Mouse (Mus musculus): ENCODE measurements around the gene Atp2b2.

The Atp2b2 gene

DNA sequence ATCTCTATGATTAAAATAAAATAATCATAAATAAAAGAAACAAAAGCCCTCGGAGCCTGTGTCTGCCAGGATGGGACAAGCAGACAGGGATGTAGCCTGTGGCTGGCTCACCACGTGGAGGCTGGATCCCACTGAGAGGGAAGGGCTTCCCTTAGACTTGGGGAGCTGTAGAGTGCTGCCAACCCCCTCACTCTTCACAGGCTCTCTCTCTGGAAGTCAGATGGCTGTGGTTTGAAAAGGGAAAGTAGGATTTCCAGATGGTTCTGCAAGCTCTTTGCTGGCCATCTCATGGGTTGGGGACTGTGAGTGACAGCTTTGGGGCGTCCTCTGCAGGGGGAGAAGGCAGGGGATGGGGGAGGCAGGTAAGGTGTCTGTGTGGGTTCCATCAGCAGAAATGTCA lies 163.0 kb downstream of the Atp2b2 start:
- H3K27me3 ChIP-seq (ENCODE audit: control insufficient read depth, insufficient read depth, low read length, poor library complexity, severe bottlenecking): no peaks in the 10 kb centered on the region; the same call in 1 of the 2 replicates
- no peak for DNase-seq (ENCODE audit: low read depth, low spot score)
- no peaks in the 10 kb centered on the region for H3K36me3 ChIP-seq (ENCODE audit: control insufficient read depth, insufficient read depth, low read length, poor library complexity, severe bottlenecking)

DNA sequence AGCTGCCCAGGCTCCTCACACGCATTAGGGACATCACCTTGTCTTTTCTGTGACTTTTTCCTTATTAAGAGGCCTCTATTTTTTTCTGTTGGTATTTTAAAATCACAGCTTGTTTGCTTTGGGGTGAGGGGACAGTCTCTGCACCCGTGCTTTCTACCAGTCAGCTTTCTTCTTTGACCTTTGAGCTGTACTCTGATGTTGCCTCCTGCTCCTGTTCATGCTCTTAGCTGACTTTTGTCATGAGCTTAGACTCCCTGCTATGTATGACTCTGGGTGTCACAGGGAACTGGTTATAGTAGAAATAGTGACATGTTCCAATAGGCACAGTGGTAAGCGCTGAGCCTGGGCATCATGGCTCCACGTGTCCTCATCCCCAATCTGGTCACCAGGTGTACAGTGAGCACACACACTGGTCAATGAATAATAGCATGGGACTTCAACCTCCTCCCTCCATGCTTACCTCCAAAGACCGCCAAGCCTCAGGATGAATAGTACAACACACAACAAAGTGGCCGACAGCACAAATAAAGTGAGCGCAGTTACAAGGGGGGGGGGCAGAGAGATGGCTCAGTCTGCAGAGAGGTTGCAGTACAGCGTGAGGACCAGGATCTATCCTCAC lies 163.8 kb downstream of the Atp2b2 start:
- Histone ChIP-seq H3K27me3 (ENCODE audit: control insufficient read depth, insufficient read depth, low read length, poor library complexity, severe bottlenecking) (no peaks in the 10 kb centered on the region), H3K36me3 (ENCODE audit: control insufficient read depth, insufficient read depth, low read length, poor library complexity, severe bottlenecking) (no peaks in the 10 kb centered on the region)
- no peak for DNase-seq (ENCODE audit: low read depth, low spot score)

DNA sequence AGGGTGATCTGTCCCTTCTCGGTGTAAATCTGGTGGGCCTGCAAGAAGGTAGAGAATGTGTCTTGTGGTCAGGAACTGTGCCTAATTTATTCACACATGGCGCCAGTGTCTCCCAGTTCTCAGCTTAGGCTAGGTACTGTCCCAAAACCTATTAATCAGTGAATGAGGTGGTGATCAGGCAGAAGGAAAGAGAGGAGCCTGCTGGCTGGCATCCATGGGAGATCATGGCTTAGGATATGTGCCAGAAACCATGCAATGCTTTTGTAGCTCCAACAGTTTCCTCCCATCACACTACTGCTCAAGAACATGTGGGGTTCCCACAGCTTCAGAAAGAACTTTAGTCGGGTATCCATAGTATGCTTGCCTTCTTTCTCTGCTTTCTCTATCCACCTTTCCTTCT lies 165.8 kb downstream of the Atp2b2 start:
- H3K36me3 ChIP-seq (ENCODE audit: control insufficient read depth, insufficient read depth, low read length, poor library complexity, severe bottlenecking): no peaks in the 10 kb centered on the region
- H3K27me3 ChIP-seq (ENCODE audit: control insufficient read depth, insufficient read depth, low read length, poor library complexity, severe bottlenecking): no peaks in the 10 kb centered on the region
- DNase-seq (ENCODE audit: low read depth, low spot score): no peak

DNA sequence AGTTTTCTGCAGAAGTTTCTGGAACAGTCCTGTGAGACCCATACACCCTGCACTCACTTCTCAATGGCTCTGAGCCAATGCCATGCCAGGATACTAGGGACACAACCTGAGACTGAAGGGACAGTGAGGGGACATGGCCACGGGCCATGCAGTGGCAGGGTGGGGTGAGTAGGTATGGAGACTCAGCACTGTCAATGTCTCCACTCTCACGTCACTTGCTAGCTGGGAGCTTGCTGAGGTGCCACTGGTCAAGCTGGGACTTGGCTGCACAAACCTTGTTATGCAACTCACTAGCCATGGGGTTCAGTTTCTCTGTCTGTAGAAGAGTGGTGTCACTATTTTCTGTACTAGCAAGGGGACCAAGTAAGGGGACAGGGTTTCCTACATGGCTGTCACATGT lies 167.2 kb downstream of the Atp2b2 start:
- Histone ChIP-seq H3K27me3 (ENCODE audit: control insufficient read depth, insufficient read depth, low read length, poor library complexity, severe bottlenecking) (no peaks in the 10 kb centered on the region), H3K36me3 (ENCODE audit: control insufficient read depth, insufficient read depth, low read length, poor library complexity, severe bottlenecking) (no peaks in the 10 kb centered on the region)
- DNase-seq (ENCODE audit: low read depth, low spot score): no peak

DNA sequence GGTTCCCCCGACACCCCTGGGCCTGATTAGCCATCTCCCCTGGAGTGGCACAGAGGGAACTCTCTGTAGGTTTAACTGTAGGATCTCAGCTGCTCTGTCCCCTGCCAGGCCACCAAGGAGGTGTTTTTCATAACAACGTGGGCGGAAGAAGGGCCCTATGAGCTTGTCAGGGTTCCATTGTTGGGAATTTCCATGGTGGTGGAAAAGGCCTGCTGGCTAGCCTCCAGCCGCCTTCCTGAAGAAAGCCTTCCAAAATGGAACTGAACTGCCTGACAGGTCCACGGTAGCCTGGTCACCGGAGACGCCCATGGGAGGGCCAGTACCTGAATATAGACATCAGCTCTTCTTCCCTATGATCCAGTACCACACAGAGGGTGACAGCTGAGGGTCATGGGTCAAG lies 169.8 kb downstream of the Atp2b2 start:
- no peaks in the 10 kb centered on the region for H3K36me3 ChIP-seq (ENCODE audit: control insufficient read depth, insufficient read depth, low read length, poor library complexity, severe bottlenecking)
- no peak for DNase-seq (ENCODE audit: low read depth, low spot score)
- H3K27me3 ChIP-seq (ENCODE audit: control insufficient read depth, insufficient read depth, low read length, poor library complexity, severe bottlenecking): no peaks in the 10 kb centered on the region

DNA sequence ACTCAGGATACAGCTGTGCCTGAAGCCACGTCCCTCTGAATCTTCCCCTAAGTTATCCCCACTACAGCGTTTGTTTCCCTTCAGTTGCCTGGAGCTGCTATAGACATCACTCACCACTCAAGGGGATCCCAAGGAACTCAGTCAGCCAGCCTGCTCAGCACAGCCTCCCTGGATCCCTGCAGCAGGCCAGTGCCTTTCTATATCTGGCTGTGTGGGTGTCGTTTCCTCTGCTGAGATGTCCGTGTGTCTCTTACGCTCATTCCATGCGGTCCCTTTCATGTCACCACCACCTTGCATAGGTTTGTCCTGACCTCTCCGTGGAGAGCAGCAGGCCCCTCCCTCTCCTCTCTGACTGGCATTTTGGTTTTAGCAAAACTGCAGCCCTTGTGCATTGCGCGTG lies 171.6 kb downstream of the Atp2b2 start:
- no peaks in the 10 kb centered on the region for H3K27me3 ChIP-seq (ENCODE audit: control insufficient read depth, insufficient read depth, low read length, poor library complexity, severe bottlenecking)
- H3K36me3 ChIP-seq (ENCODE audit: control insufficient read depth, insufficient read depth, low read length, poor library complexity, severe bottlenecking): no peaks in the 10 kb centered on the region
- DNase-seq (ENCODE audit: low read depth, low spot score): no peak

DNA sequence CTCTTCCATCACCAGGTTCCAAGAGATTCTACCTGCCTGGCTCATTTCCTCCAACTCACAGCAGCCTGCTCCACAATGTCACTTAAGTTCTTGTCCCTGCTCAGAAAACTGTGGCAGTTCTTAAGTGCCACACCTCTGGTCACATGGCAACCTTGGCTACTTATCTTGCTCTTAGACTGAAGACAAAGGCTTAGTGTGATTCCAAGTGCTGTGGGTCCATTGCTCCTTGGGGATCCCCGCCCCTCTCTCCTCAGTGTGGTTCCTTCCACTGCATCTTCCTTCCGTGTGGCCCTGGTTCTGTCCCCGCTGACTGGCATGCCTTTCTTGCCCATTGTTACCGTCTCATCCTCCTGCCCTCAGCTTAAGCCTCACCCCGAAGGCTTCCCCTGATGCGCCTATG lies 173.9 kb downstream of the Atp2b2 start:
- Histone ChIP-seq H3K36me3 (ENCODE audit: control insufficient read depth, insufficient read depth, low read length, poor library complexity, severe bottlenecking) (no peaks in the 10 kb centered on the region), H3K27me3 (ENCODE audit: control insufficient read depth, insufficient read depth, low read length, poor library complexity, severe bottlenecking) (no peaks in the 10 kb centered on the region)
- no peak for DNase-seq (ENCODE audit: low read depth, low spot score)

DNA sequence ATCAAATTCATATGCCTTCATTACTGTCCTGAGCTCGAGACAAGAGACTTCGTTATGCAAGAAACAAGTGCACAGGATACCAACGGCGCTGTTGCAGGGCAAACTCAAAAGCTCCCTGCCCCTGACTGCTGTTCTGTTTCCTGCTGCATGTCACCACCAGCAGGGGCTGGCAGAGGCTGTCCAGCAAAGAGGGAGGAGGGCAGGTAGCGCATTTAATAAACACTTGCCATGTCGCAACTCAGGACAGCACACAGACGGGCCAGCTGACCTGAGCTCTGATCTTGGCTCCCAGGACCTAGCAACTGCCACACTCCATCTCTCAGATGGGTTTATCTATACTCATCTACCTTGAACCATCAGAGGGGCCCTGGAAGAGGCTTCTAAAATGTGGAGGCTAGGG lies 176.7 kb downstream of the Atp2b2 start:
- DNase-seq (ENCODE audit: low read depth, low spot score): no peak
- H3K27me3 ChIP-seq (ENCODE audit: control insufficient read depth, insufficient read depth, low read length, poor library complexity, severe bottlenecking): no peaks in the 10 kb centered on the region
- H3K36me3 ChIP-seq (ENCODE audit: control insufficient read depth, insufficient read depth, low read length, poor library complexity, severe bottlenecking): no peaks in the 10 kb centered on the region

DNA sequence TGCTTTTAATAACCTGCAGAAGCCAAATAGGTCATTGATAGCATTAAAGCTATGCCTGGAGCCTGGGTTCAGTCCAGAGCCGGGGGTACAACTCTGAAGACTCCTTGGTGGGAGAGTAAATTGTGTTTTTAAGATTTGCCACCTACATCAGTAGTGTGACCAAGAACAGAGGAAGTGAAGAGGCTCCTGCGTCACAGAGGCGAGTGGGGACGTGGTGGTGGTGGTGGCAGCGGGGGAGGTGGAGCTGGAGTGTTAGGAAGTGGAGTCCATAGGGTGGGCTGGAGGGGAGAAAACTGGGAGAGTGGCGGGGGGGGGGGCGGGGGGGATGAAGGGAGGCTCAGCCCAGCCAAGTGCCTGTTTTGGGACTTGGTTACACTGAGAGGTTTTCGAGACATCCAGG lies 177.6 kb downstream of the Atp2b2 start:
- no peak for DNase-seq (ENCODE audit: low read depth, low spot score)
- Histone ChIP-seq H3K36me3 (ENCODE audit: control insufficient read depth, insufficient read depth, low read length, poor library complexity, severe bottlenecking) (no peaks in the 10 kb centered on the region), H3K27me3 (ENCODE audit: control insufficient read depth, insufficient read depth, low read length, poor library complexity, severe bottlenecking) (no peaks in the 10 kb centered on the region)

DNA sequence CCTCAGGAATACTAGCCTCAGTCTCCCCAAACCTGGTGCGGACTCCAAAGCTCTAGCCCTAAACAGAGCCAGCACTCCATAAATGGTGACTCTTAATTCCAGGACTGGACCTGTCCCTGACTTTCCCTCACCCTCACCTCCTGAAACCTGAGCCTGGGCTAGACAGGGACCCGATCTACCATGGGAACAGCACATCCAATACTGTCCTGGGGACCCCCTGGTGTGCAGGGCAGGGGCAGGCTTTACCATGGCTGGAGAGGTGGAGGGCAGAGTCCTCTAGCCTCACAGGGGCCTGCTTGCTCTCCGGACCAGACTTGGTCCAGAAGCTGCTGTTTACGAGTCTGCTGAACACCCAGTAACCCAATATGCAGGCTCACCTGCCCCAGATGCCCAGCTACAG lies 179.5 kb downstream of the Atp2b2 start:
- H3K27me3 ChIP-seq (ENCODE audit: control insufficient read depth, insufficient read depth, low read length, poor library complexity, severe bottlenecking): no peaks in the 10 kb centered on the region
- no peaks in the 10 kb centered on the region for H3K36me3 ChIP-seq (ENCODE audit: control insufficient read depth, insufficient read depth, low read length, poor library complexity, severe bottlenecking)
- no peak for DNase-seq (ENCODE audit: low read depth, low spot score)

DNA sequence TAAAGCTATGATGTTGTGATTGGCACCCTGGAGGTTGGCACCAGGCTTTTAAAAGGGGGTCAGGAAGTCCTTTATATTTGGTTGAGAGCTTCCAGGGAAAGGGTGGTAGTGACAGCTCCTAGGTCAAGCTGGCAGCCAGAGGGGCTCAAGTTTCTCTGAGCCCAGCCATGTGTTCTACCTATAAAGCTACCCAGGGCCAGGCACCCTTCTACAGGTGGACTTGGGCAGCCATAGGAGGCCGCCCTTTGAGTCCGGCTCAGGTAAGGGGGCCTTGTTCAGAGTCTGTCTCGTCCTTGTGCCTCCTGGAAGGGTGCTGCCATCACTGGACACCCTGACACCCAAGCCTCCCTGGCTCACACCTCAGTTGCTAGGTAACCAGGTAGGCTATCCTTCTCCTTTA lies 180.5 kb downstream of the Atp2b2 start:
- no peak for DNase-seq (ENCODE audit: low read depth, low spot score)
- Histone ChIP-seq H3K36me3 (ENCODE audit: control insufficient read depth, insufficient read depth, low read length, poor library complexity, severe bottlenecking) (no peaks in the 10 kb centered on the region), H3K27me3 (ENCODE audit: control insufficient read depth, insufficient read depth, low read length, poor library complexity, severe bottlenecking) (no peaks in the 10 kb centered on the region)

DNA sequence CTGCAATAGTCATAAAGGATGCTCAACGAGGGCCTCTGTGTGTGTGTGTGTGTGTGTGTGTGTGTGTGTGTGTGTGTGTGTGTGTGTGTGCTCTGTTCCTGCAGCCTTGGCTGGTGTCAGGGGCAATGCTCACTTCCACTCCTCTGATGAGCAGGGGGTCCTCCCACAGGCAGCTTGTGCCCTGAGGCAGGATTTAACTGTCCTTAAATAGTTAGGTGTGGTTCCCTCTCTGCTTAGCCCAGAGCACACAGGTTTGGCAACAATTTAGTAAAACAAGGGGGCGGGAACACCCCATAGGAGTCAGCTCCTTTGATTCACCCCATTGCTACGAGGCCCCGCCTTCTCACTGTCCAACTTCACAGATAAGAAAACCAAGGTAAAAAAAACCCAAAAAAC lies 181.0 kb downstream of the Atp2b2 start:
- H3K36me3 ChIP-seq (ENCODE audit: control insufficient read depth, insufficient read depth, low read length, poor library complexity, severe bottlenecking): no peaks in the 10 kb centered on the region
- DNase-seq (ENCODE audit: low read depth, low spot score): no peak
- H3K27me3 ChIP-seq (ENCODE audit: control insufficient read depth, insufficient read depth, low read length, poor library complexity, severe bottlenecking): no peaks in the 10 kb centered on the region

DNA sequence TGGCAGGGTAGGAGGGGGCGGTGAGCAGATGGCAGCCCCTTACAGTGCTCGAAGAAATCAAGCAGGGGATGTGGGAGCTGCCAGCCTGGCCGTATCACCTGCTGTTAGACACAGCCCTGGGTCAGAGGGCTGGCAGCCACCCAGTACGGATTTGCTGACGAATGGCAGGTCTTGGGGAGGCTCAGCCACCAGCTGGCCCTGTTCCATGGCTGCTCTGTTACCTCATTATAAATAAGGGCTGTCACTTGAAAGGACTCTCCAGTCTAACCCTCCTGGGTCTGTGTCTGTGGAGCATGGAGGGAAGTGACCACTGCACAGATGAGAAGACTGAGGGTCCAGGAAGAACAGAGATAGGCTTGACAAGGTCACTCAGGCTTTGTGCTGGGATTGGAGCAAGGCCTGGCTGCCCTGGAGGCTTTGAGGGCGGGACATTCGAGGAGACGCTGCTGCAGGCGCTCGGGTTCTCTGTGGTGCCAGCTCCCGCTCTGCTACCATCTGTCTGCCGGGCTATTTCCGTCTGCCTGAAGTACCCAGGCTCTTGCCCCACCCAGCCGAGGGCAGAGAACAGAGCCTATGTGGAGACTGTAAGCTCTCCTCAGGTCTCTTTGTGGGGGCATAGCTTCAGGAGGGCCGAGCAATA lies 181.6 kb downstream of the Atp2b2 start:
- no peak for DNase-seq (ENCODE audit: low read depth, low spot score)
- Histone ChIP-seq H3K27me3 (ENCODE audit: control insufficient read depth, insufficient read depth, low read length, poor library complexity, severe bottlenecking) (no peaks in the 10 kb centered on the region), H3K36me3 (ENCODE audit: control insufficient read depth, insufficient read depth, low read length, poor library complexity, severe bottlenecking) (no peaks in the 10 kb centered on the region)

DNA sequence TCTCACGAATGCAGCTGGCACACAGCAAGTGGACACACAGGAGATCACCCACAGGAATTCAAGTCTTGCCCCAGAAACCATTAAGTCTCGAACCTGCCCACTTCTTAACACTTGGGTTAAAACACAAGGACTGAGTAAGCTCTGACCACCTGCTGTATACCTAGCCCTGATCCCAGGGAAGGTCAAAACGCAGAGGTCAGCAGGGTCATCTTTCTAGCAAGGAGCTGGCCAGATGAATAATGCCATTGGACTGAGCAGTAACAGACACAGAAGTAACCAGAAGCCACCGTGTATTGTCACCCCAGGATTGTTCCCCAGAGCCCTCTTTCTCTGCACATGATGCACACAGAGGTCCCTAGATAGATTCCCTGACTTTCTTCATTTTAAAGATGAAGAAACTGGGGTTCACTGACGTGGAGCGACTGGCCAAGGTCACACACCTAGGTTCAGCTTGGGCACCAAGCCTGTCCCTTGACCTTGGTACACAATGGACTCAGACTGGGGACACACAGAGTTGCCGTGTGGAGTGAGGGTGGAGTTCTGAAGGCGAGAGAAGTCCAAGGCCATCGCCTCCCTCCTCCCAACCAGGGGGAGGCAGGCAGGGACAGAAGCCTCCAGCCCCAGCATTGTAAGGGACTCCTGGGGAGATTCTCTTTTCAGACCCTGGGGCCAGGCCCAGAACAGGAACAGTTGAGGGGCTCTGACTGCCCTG lies 182.2 kb downstream of the Atp2b2 start:
- H3K36me3 ChIP-seq (ENCODE audit: control insufficient read depth, insufficient read depth, low read length, poor library complexity, severe bottlenecking): no peaks in the 10 kb centered on the region
- H3K27me3 ChIP-seq (ENCODE audit: control insufficient read depth, insufficient read depth, low read length, poor library complexity, severe bottlenecking): no peaks in the 10 kb centered on the region
- DNase-seq (ENCODE audit: low read depth, low spot score): no peak

DNA sequence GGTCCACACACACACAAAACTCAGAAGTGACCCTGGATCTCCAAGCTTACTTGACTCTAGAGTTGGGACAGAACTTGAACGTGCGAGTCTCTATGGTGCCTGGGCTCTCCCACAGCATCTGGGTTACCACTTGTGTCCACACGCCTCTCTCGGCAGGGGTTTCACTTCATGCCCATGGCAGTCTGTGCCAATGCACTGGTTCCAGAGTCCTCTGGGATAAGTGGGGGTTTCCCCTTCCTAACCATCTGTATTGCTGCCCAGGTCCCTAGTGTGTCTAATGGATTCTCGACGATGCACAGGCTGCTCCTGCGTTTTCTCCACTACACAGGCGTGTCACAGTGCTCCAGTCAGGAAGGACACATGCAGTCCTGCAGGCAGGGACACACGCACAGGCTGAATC lies 184.1 kb downstream of the Atp2b2 start:
- Histone ChIP-seq H3K36me3 (ENCODE audit: control insufficient read depth, insufficient read depth, low read length, poor library complexity, severe bottlenecking) (no peaks in the 10 kb centered on the region), H3K27me3 (ENCODE audit: control insufficient read depth, insufficient read depth, low read length, poor library complexity, severe bottlenecking) (no peaks in the 10 kb centered on the region)
- no peak for DNase-seq (ENCODE audit: low read depth, low spot score)
